Mouse (Mus musculus): ENCODE measurements around the gene Cfap97d1. TPM values are rescaled to one million over a fixed set of nuclear protein-coding genes. Genes with fewer than 3 reads are reported as not detected.

The Cfap97d1 gene
- total and polyA plus RNA-seq, 3 experiments: not detected

- no peak for TF ChIP-seq UBTF (IDR thresholded peaks at IDR 0.05; ENCODE audit: borderline replicate concordance, insufficient read depth, low read depth, low read length)
- no peak for TF ChIP-seq ZC3H11A (IDR thresholded peaks at IDR 0.05; ENCODE audit: low read depth, low read length)
- TF ChIP-seq CTCF (IDR thresholded peaks at IDR 0.05 in 2 of 3, conservative IDR thresholded peaks at IDR 0.05 in 1 of 3; ENCODE audit: control insufficient read depth in 1 of 3, insufficient read depth in 1 of 3, low read depth in 2 of 3, low read length in 3 of 3, poor library complexity in 1 of 3, severe bottlenecking in 1 of 3): no peak
- no peak for TF ChIP-seq KAT2A (conservative IDR thresholded peaks at IDR 0.05; ENCODE audit: low read depth, low read length)
- TF ChIP-seq BHLHE40 (IDR thresholded peaks at IDR 0.05; ENCODE audit: borderline replicate concordance, low read depth, low read length): no peak
- no peak for TF ChIP-seq SMC3 (IDR thresholded peaks at IDR 0.05; ENCODE audit: low read depth, low read length)
- no peak for TF ChIP-seq MXI1 (IDR thresholded peaks at IDR 0.05; ENCODE audit: low read depth, low read length)
- TF ChIP-seq GABPA (IDR thresholded peaks at IDR 0.05; ENCODE audit: low read depth, low read length): no peak
- no peak for TF ChIP-seq TBP (IDR thresholded peaks at IDR 0.05; ENCODE audit: low read depth, low read length)
- no peak for TF ChIP-seq HCFC1 (IDR thresholded peaks at IDR 0.05; ENCODE audit: low read depth, low read length)
- TF ChIP-seq ZNF384 (IDR thresholded peaks at IDR 0.05; ENCODE audit: low read depth, low read length): no peak
- no peak for TF ChIP-seq RAD21 (IDR thresholded peaks at IDR 0.05; ENCODE audit: low read depth, low read length)
- no peak for TF ChIP-seq MYC (IDR thresholded peaks at IDR 0.05; ENCODE audit: low read depth, low read length)
- TF ChIP-seq EP300 (IDR thresholded peaks at IDR 0.05; ENCODE audit: low read depth in 1 of 2, low read length in 2 of 2): no peak
- TF ChIP-seq ETS1 (IDR thresholded peaks at IDR 0.05; ENCODE audit: low read depth, low read length): no peak
- no peak for TF ChIP-seq JUND (IDR thresholded peaks at IDR 0.05; ENCODE audit: low read depth, low read length)
- TF ChIP-seq ZKSCAN1 (IDR thresholded peaks at IDR 0.05; ENCODE audit: low read depth, low read length): no peak
- no peak for TF ChIP-seq SIN3A (IDR thresholded peaks at IDR 0.05; ENCODE audit: low read length)
- no peak for TF ChIP-seq ELF1 (IDR thresholded peaks at IDR 0.05; ENCODE audit: low read depth, low read length)
- no peak for TF ChIP-seq USF1 (IDR thresholded peaks at IDR 0.05; ENCODE audit: low read depth, low read length)
- H3K9ac ChIP-seq (ENCODE audit: control insufficient read depth, low read depth, low read length, poor library complexity, severe bottlenecking): no peak overlapping the region
- no peaks in the 10 kb centered on the region for H3K9me3 ChIP-seq (replicated peaks; ENCODE audit: insufficient read depth, low read length)
- H3K4me3 ChIP-seq (ENCODE audit: control insufficient read depth in 1 of 2, insufficient read depth in 1 of 2, low read depth in 2 of 2, low read length in 2 of 2): no peak overlapping the region
- peaks cover 0 to 6% of the 10 kb centered on the region in 2 experiments; a peak in 2 of 4 replicates for H3K36me3 ChIP-seq (ENCODE audit: control insufficient read depth in 1 of 2, insufficient read depth in 2 of 2, low read length in 2 of 2)
- H3K27ac ChIP-seq (ENCODE audit: control insufficient read depth, low read depth, low read length): no peak overlapping the region
- no peak for DNase-seq (ENCODE audit: low read depth, low spot score)
- no peaks in the 10 kb centered on the region for H3K79me2 ChIP-seq (ENCODE audit: control insufficient read depth, insufficient read depth, low read length, poor library complexity)
- H3K4me1 ChIP-seq (ENCODE audit: control insufficient read depth in 1 of 2, insufficient read depth in 2 of 2, low read length in 2 of 2): peaks cover 4 to 9% of the 10 kb centered on the region in 2 experiments
- H3K27me3 ChIP-seq (ENCODE audit: control insufficient read depth in 1 of 2, insufficient read depth in 2 of 2, low read length in 2 of 2): peaks cover 5% of the 10 kb centered on the region in 2 experiments
Measured at GRCm38 (mm10) chr11:101937108-101937507, 47.0 kb upstream of the Cfap97d1 start.

- Histone ChIP-seq H3K4me1 (ENCODE audit: control insufficient read depth in 1 of 2, insufficient read depth in 2 of 2, low read length in 2 of 2) (no peaks in the 10 kb centered on the region), H3K27ac (ENCODE audit: control insufficient read depth, low read depth, low read length) (no peak overlapping the region), H3K79me2 (ENCODE audit: control insufficient read depth, insufficient read depth, low read length, poor library complexity) (no peaks in the 10 kb centered on the region), H3K9me3 (replicated peaks; ENCODE audit: insufficient read depth, low read length) (no peaks in the 10 kb centered on the region), H3K36me3 (ENCODE audit: control insufficient read depth in 1 of 2, insufficient read depth in 2 of 2, low read length in 2 of 2) (no peaks in the 10 kb centered on the region), H3K9ac (ENCODE audit: control insufficient read depth, low read depth, low read length, poor library complexity, severe bottlenecking) (no peak overlapping the region), H3K27me3 (ENCODE audit: control insufficient read depth in 1 of 2, insufficient read depth in 2 of 2, low read length in 2 of 2) (peaks cover 5% of the 10 kb centered on the region in 2 experiments), H3K4me3 (ENCODE audit: control insufficient read depth in 1 of 2, insufficient read depth in 1 of 2, low read depth in 2 of 2, low read length in 2 of 2) (no peak overlapping the region)
- no peak for DNase-seq (ENCODE audit: low read depth, low spot score)
- TF ChIP-seq USF1 (IDR thresholded peaks at IDR 0.05; ENCODE audit: low read depth, low read length) (no peak), JUND (IDR thresholded peaks at IDR 0.05; ENCODE audit: low read depth, low read length) (no peak), GABPA (IDR thresholded peaks at IDR 0.05; ENCODE audit: low read depth, low read length) (no peak), MAX (IDR thresholded peaks at IDR 0.05; ENCODE audit: low read length) (no peak), BHLHE40 (IDR thresholded peaks at IDR 0.05; ENCODE audit: borderline replicate concordance, low read depth, low read length) (no peak)
Measured at GRCm38 (mm10) chr11:101943055-101943454, 41.0 kb upstream of the Cfap97d1 start.
